Mouse (Mus musculus) hindbrain, embryonic 10.5 days (tissue): ENCODE measurements at regions not wholly inside any gene's neighbourhood (a gene's known extent, or its start where the extent isn't known, plus 50 kb on each side); places are given as distances from the start of the nearest gene placed in this dataset.

ENCODE experiments used
- DNase-seq: peaks from one replicate; pipeline ENCODE4 v3.0.0-alpha.2; 2017; ENCODE audit warnings: low spot score
- H3K27ac ChIP-seq: fragments of 300-500 bp; sonication (generic); 2 replicates; pipeline ENCODE4 v1.5.1; 2016; ENCODE audit warnings: mild to moderate bottlenecking, moderate library complexity
- H3K27me3 ChIP-seq: fragments of 300-500 bp; sonication (generic); 2 replicates; pipeline ENCODE4 v1.6.1; 2016; ENCODE audit warnings: mild to moderate bottlenecking; ENCODE audit not compliant: poor library complexity, insufficient read depth, severe bottlenecking
- H3K36me3 ChIP-seq: fragments of 300-500 bp; sonication (generic); 2 replicates; pipeline ENCODE4 v1.6.1; 2016; ENCODE audit warnings: mild to moderate bottlenecking, moderate library complexity
- H3K4me1 ChIP-seq: fragments of 300-500 bp; sonication (generic); replicated peaks from 2 replicates; pipeline ENCODE4 v1.6.1; 2016; ENCODE audit warnings: mild to moderate bottlenecking
- H3K4me3 ChIP-seq: fragments of 300-500 bp; sonication (generic); 2 replicates; pipeline ENCODE4 v1.5.1; 2016; ENCODE audit warnings: mild to moderate bottlenecking, moderate library complexity
- H3K9me3 ChIP-seq: fragments of 300-500 bp; sonication (generic); 2 replicates; pipeline ENCODE4 v1.6.1; 2016; ENCODE audit warnings: mild to moderate bottlenecking, moderate library complexity
- WGBS: fragments of 180-500 bp; shearing (Covaris S2); methylation state at CpG from one replicate; pipeline ENCODE4 v1.1.7; 2016; 5-methylcytosine and 5-hydroxymethylcytosine counted together

DNA sequence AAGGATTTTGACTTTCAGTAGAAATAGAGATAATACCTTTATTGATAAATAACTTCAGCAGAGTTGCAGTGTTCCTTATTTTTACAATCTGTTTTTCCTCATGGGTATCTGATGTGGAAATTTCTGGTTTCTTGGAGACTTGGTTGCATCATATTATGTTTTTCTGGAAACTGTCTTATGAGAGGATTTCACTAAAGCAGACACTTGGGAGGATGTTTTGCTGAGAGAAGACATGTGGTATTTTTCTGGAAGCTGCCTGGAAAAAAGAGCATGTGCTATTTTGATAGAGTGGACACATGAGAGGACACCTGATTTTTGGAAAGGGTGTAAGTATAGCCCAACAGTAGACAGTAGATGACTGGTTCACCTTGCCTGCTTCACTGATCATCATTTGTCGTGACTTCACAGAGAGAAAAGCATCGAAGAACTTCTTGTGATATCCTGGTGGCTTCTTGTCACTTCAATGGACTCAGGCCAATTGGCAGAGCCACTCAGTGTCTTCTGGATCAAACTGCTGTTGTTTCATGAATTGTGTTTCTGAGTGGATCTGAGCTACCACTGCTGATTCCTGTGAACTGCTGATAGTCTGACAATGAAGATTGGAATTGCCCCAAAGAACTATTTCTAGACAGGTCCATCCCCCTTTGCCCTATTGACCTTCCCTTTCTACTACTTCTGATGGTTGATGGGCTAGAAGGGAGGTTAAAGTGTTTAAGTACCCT is 238.8 kb downstream of the Fbxo8 start:
- Histone ChIP-seq H3K4me1 (no peaks in the 10 kb centered on the region), H3K27ac (no peak overlapping the region), H3K9me3 (no peaks in the 10 kb centered on the region), H3K27me3 (no peaks in the 10 kb centered on the region), H3K4me3 (no peak overlapping the region), H3K36me3 (no peaks in the 10 kb centered on the region)
- WGBS, result 76% methylated on average over 2 of the region's 2 CpGs
- DNase-seq, result no peak

DNA sequence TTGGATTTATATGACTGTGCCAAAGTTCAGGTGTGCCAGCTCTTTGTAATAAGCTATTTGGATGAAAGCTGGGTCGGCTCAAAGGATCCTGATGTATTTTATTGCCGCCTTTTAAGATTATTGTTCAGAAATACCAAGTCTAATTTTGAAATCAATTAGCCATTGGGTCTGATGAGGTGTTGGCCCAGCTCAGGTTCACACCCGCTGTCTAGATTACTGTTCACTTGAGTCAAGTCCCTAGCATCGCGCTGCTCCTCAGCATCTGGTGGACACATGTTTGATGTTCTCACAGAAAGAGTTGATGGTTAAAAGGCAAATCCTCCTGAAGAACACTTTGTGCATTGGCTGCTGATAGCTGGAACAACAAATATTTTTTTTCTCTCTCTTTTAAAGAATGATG is 281.8 kb downstream of the Fbxo8 start:
- no peaks in the 10 kb centered on the region for H3K9me3 ChIP-seq
- H3K27ac ChIP-seq, result no peak overlapping the region
- H3K4me1 ChIP-seq, result no peaks in the 10 kb centered on the region
- H3K36me3 ChIP-seq, result no peaks in the 10 kb centered on the region
- 86% methylated on average over 5 of the region's 5 CpGs for WGBS
- H3K4me3 ChIP-seq, result no peak overlapping the region
- DNase-seq, result no peak
- H3K27me3 ChIP-seq, result no peaks in the 10 kb centered on the region

DNA sequence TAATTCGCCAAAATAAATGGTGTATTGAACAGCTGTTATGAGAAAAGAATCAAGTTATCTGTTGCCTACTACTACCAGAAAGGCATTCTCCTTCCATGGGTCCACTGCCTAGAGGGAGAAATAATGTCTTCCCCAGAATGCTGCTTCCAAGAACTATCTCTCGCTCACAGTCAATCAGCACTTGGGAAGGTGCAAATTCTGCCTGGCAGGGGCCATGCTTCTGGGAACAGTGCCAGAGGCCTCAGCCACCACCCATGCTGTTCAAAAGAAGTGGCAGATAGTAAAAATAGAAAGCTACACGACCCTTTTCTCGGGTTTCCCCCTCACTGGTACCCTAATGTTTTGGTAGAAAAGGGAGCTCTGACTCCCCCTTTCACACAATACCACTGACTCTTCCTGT is 282.2 kb downstream of the Fbxo8 start:
- 52% methylated on average over 4 of the region's 4 CpGs for WGBS
- no peaks in the 10 kb centered on the region for H3K4me1 ChIP-seq
- H3K4me3 ChIP-seq, result no peak overlapping the region
- H3K27ac ChIP-seq, result no peak overlapping the region
- no peaks in the 10 kb centered on the region for H3K9me3 ChIP-seq
- H3K36me3 ChIP-seq, result no peaks in the 10 kb centered on the region
- no peak for DNase-seq
- H3K27me3 ChIP-seq, result no peaks in the 10 kb centered on the region

DNA sequence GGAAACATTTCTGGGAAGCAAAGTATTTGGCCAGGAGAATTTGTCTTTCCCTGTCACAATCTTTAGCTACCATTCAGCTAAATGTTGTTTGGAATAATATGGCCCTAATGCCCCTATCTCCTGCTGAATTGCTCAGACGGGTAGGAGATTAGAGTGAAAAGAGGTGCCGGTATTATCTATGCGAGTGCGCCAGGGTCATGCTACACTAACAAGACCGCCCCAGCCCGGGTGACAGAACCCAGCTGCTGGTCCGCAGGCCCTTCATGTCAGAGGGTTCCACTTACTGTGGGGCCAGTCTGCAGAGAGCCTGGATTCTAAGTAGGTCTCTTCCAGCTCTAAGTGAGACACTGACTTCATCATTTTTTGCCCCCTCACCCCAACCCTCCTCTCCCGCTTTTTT is 332.6 kb downstream of the Fbxo8 start:
- WGBS, result 56% methylated on average over 8 of the region's 8 CpGs
- Histone ChIP-seq H3K27ac (no peak overlapping the region), H3K27me3 (no peaks in the 10 kb centered on the region), H3K36me3 (no peaks in the 10 kb centered on the region), H3K4me1 (no peaks in the 10 kb centered on the region), H3K4me3 (no peak overlapping the region), H3K9me3 (no peaks in the 10 kb centered on the region)
- DNase-seq, result no peak

DNA sequence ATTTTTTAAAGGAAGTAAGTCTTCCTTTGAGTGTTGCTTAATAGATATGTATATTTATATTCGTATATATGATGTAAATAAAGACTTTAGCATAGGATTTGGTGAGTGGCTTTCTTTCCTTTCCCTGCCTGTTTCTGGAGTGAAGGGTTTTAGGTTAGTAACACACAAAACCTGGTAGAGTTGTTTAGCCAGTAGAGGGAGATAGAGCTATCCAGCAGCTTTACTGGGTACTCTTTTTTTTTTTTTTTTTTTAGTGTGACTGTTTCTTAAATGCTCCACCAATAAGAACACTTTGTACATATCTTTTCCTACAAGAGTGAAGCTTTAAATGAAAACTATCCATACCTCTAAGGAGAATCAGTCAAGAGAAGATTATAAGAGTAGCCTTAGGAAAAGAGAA is 333.3 kb downstream of the Fbxo8 start:
- no peak for DNase-seq
- H3K27me3 ChIP-seq, result no peaks in the 10 kb centered on the region
- no peaks in the 10 kb centered on the region for H3K9me3 ChIP-seq
- WGBS, result 32% methylated on average over 1 of the region's 1 CpGs
- H3K4me3 ChIP-seq, result no peak overlapping the region
- H3K27ac ChIP-seq, result no peak overlapping the region
- no peaks in the 10 kb centered on the region for H3K4me1 ChIP-seq
- no peaks in the 10 kb centered on the region for H3K36me3 ChIP-seq

DNA sequence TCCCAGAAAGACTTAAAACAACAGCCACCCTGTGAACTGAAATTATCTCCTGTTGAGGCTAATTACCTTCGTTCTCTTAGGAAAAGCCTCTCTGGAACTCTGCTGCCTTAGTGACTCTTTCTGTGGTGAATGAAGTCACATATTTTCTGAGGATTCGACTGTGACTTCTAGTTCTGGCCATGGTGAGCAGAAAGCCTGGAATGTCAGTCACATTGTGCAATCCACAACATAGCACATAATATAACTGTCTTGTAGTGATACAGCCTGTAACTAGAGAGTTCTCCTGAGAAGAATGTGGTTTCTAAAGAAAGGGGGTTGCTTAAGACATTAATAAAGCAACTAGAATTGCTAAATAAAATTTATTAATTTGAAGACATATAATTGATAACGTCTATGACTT is 342.7 kb downstream of the Fbxo8 start:
- no peaks in the 10 kb centered on the region for H3K9me3 ChIP-seq
- H3K36me3 ChIP-seq, result no peaks in the 10 kb centered on the region
- no peak overlapping the region for H3K27ac ChIP-seq
- no peak for DNase-seq
- no peak overlapping the region for H3K4me3 ChIP-seq
- H3K27me3 ChIP-seq, result no peaks in the 10 kb centered on the region
- no peaks in the 10 kb centered on the region for H3K4me1 ChIP-seq
- 76% methylated on average over 3 of the region's 3 CpGs for WGBS

DNA sequence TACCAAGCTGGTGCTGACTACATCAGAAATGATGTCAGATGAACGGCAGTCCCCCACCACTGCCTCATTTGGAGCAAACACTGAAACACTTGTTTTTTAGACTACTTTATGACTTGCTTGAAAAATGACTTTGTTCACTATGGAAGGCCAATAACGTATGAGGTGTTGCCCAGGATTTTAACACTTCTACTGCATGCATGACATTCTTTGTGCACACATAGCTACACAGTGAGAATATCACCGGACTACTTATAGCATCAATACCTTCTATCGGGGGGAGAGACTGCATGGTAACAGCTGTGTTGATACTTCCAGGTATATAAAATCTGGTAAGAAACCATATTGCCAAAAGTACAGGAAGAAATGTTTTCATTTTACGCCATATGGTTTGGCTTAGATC is 364.5 kb downstream of the Fbxo8 start:
- DNase-seq, result no peak
- Histone ChIP-seq H3K27me3 (no peaks in the 10 kb centered on the region), H3K4me3 (no peak overlapping the region), H3K36me3 (no peaks in the 10 kb centered on the region), H3K27ac (no peak overlapping the region), H3K9me3 (no peaks in the 10 kb centered on the region), H3K4me1 (no peaks in the 10 kb centered on the region)
- 91% methylated on average over 5 of the region's 5 CpGs for WGBS

DNA sequence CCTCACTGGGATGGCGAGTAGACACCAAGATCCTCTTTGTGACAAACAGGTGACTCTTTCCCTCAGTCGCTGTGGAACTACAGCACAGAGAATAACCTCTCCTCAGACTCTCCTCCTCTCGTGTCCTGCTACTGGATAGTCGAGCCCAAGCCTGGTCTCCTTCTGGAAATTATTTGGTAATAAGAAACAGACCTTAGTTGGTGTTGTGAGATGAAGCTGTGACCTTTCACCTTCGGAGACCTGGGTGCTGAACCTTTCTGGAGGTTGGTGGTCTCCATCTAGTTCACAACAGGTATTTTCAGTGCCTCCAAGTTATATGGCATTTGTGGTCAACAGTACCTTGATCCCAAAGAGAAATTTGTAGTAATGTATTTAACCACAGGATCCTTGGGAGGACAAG is 365.1 kb downstream of the Fbxo8 start:
- Histone ChIP-seq H3K27ac (no peak overlapping the region), H3K36me3 (no peaks in the 10 kb centered on the region), H3K4me1 (no peaks in the 10 kb centered on the region), H3K27me3 (no peaks in the 10 kb centered on the region), H3K9me3 (no peaks in the 10 kb centered on the region), H3K4me3 (no peak overlapping the region)
- no peak for DNase-seq
- 75% methylated on average over 5 of the region's 5 CpGs for WGBS

DNA sequence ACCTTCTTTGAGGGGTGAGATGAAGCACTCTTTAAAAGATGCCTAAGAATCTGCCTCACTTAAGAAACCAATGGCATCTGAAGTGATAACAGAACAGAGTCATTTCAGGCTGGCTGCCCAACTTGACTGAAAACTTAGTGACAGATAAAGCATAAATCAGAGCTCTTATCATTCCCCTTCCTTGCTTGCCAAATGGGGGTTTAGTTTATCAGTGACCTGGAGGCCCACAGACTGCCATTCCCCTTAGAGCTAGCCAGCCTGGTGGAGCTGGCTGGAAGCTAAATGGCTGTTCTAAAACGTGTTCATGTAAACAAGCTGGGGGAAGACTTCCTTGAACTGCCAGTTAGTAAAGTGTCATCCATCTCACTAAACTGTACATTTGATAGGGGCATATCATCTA is 373.8 kb downstream of the Fbxo8 start:
- Histone ChIP-seq H3K27ac (no peak overlapping the region), H3K27me3 (no peaks in the 10 kb centered on the region), H3K9me3 (no peaks in the 10 kb centered on the region), H3K4me3 (no peak overlapping the region), H3K36me3 (no peaks in the 10 kb centered on the region), H3K4me1 (no peaks in the 10 kb centered on the region)
- no peak for DNase-seq
- 40% methylated on average over 1 of the region's 1 CpGs for WGBS

DNA sequence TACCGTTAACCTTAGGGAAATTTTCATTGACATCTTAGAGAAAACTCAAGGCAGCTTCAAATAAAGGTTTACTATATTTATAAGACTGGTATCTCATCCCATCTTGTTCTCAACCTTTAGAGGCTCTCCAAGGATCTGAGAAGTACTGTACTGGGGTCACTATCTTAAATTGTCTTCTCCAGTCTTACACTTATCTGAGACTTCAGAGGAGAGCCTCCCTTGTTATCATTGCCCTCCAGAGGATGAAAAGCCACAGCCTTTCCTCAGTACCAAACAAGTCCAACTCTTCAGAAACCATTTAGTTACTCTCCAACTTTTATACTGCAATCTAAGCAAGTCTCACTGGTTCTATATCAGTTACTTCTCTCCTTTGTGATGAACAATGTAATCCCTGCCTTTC is 376.3 kb downstream of the Fbxo8 start:
- no peaks in the 10 kb centered on the region for H3K9me3 ChIP-seq
- WGBS, result 93% methylated on average over 1 of the region's 1 CpGs
- no peak overlapping the region for H3K27ac ChIP-seq
- no peaks in the 10 kb centered on the region for H3K4me1 ChIP-seq
- H3K36me3 ChIP-seq, result no peaks in the 10 kb centered on the region
- H3K27me3 ChIP-seq, result no peaks in the 10 kb centered on the region
- no peak for DNase-seq
- no peak overlapping the region for H3K4me3 ChIP-seq

DNA sequence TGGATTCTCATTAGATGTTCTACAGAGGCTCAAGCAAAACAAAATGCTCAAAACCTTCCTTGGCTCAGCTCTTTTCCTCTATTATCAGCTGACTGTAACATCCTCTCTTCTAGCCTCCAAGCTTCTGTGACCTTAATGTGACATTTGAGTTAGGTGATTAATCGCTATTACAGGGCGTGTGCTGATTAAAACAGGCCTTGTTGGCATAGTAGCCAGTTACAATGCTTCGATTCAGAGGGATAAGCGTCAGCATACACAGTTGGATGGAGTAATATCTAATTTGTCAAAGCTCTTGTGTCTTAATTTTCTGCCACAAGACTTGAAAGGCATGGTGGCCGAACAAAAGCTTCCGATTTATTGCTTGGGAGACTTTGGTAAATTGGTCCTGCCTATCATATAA is 378.2 kb downstream of the Fbxo8 start:
- 82% methylated on average over 6 of the region's 6 CpGs for WGBS
- H3K4me3 ChIP-seq, result no peak overlapping the region
- no peak for DNase-seq
- H3K4me1 ChIP-seq, result no peaks in the 10 kb centered on the region
- no peaks in the 10 kb centered on the region for H3K27me3 ChIP-seq
- no peak overlapping the region for H3K27ac ChIP-seq
- H3K9me3 ChIP-seq, result no peaks in the 10 kb centered on the region
- no peaks in the 10 kb centered on the region for H3K36me3 ChIP-seq

DNA sequence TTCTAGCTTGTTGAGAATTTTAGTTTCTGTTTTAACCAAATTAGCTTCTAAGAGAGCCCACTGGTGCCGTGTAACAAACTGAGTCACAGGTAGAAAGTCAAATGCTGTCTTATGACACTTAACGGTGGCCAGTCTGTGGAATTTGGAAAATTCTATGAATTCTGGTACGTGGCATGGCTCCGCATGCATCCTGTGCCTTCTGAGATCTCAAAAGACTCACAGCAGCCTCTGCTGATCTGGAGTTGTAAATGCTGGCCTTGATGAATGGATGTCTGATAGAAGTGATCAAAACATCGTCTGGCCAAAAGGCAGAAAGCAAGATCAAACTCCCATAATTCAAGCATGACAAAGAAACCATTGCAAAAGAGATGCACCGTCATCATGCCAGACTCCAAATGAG is 381.5 kb downstream of the Fbxo8 start:
- no peak overlapping the region for H3K4me3 ChIP-seq
- 73% methylated on average over 6 of the region's 6 CpGs for WGBS
- no peaks in the 10 kb centered on the region for H3K36me3 ChIP-seq
- DNase-seq, result no peak
- H3K9me3 ChIP-seq, result no peaks in the 10 kb centered on the region
- no peaks in the 10 kb centered on the region for H3K4me1 ChIP-seq
- H3K27ac ChIP-seq, result no peak overlapping the region
- no peaks in the 10 kb centered on the region for H3K27me3 ChIP-seq

DNA sequence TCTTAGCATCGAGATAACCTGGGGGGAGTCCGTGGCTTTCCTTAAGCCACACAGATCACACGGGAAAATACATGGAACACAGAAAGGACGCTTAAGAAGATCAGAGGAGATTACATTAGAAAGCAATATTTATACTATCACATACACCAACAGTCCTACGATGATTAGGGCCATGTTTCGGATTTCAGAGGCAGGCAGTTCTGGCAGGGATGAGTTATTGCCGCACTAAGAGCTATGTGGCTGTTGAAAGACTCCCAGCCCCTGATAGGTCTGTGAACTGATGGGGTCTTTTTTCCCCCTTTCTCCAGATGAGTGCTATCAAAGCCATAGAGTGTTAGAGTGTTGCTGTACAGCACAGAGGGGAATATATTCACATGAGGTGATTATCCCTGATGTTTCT is 358.6 kb upstream of the Hand2 start:
- 90% methylated on average over 7 of the region's 7 CpGs for WGBS
- H3K27me3 ChIP-seq, result no peaks in the 10 kb centered on the region
- H3K36me3 ChIP-seq, result no peaks in the 10 kb centered on the region
- H3K4me3 ChIP-seq, result no peak overlapping the region
- no peaks in the 10 kb centered on the region for H3K4me1 ChIP-seq
- no peak for DNase-seq
- no peak overlapping the region for H3K27ac ChIP-seq
- no peaks in the 10 kb centered on the region for H3K9me3 ChIP-seq

DNA sequence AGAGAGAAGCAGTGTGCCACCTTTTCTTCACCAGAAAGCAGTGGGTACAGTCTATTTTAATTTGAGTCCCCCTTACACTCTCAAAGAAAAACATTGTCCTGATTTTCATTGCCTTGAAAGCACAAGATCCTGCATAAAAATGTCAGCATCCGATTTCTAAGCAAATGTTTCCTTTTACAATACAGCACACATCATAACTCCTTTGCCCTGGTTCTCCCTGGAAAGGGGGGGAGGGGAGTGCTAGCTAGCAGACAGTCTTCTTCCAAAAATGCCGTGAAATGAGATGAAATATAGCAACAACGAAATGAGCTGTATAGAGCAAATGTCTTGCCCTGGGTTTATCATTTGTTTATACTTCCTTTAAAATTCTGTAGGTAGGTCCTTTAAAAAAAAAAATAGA is 350.5 kb upstream of the Hand2 start:
- H3K27ac ChIP-seq, result no peak overlapping the region
- no peak overlapping the region for H3K4me3 ChIP-seq
- H3K27me3 ChIP-seq, result no peaks in the 10 kb centered on the region
- WGBS, result 78% methylated on average over 3 of the region's 3 CpGs
- H3K9me3 ChIP-seq, result no peaks in the 10 kb centered on the region
- H3K36me3 ChIP-seq, result no peaks in the 10 kb centered on the region
- no peaks in the 10 kb centered on the region for H3K4me1 ChIP-seq
- no peak for DNase-seq
